In genomic region chr14:60121572-60121971, GRCm38 (mm10) we compare ENCODE assay signal across 18 mouse cellular contexts.
DNase-seq lines count a peak whose midpoint lies in the region; ATAC-seq and TF ChIP-seq lines count a peak whose summit lies in the region.
"Had no signal": no experiment of that assay in that cellular context is flagged by ENCODE, and none has a peak within 500 bp of the region (broad histone marks: within the 10 kb centered on the region; RNA-seq: fewer than 3 reads in every experiment).

No protein-coding gene starts in this region.

- H3K4me3 ChIP-seq in hindbrain, embryonic 13.5 days, result no peak overlapping the region
- no peak overlapping the region for H3K4me3 ChIP-seq in hindbrain, postnatal 0 days (ENCODE audit: low read length)
- H3K4me3 ChIP-seq in midbrain, embryonic 13.5 days (replicated peaks), result no peak overlapping the region
- H3K4me3 ChIP-seq: embryonic facial prominence, embryonic 10.5 days; erythroblast, embryonic 14.5 days; forebrain, embryonic 10.5 days had no signal

- no peaks in the 10 kb centered on the region for H3K36me3 ChIP-seq in hindbrain, embryonic 13.5 days
- no peaks in the 10 kb centered on the region for H3K36me3 ChIP-seq in hindbrain, postnatal 0 days (ENCODE audit: insufficient read depth, low read length)
- no peaks in the 10 kb centered on the region for H3K36me3 ChIP-seq in midbrain, embryonic 13.5 days
- H3K36me3 ChIP-seq: embryonic facial prominence, embryonic 10.5 days; forebrain, embryonic 10.5 days had no signal

- no peak for ATAC-seq in hindbrain, embryonic 13.5 days (ENCODE audit: low FRiP score)
- ATAC-seq in hindbrain, postnatal 0 days, result no peak
- peak; percentile 56; the same call in 1 of the 2 replicates for ATAC-seq in midbrain, embryonic 13.5 days
- ATAC-seq: forebrain, embryonic 16.5 days had no signal

- H3K4me1 ChIP-seq in hindbrain, embryonic 13.5 days (replicated peaks), result no peaks in the 10 kb centered on the region
- no peaks in the 10 kb centered on the region for H3K4me1 ChIP-seq in hindbrain, postnatal 0 days (ENCODE audit: insufficient read depth, low read length)
- H3K4me1 ChIP-seq in midbrain, embryonic 13.5 days (replicated peaks), result peaks cover 8% of the 10 kb centered on the region
- H3K4me1 ChIP-seq: embryonic facial prominence, embryonic 10.5 days had no signal

- no peaks in the 10 kb centered on the region for H3K9me3 ChIP-seq in hindbrain, embryonic 13.5 days
- H3K9me3 ChIP-seq in hindbrain, postnatal 0 days (ENCODE audit: low read length), result no peaks in the 10 kb centered on the region
- H3K9me3 ChIP-seq in midbrain, embryonic 13.5 days, result no peaks in the 10 kb centered on the region
- H3K9me3 ChIP-seq: embryonic facial prominence, embryonic 10.5 days; forebrain, embryonic 10.5 days had no signal

- intact Hi-C loops in heart, postnatal 14 days (cut with DNase I), result no loop called here

- 66% methylated on average over 10 of the region's 10 CpGs for WGBS in hindbrain, embryonic 13.5 days
- 49% methylated on average over 10 of the region's 10 CpGs for WGBS in hindbrain, postnatal 0 days
- 24% methylated on average over 10 of the region's 10 CpGs for WGBS in midbrain, embryonic 13.5 days

- no peaks in the 10 kb centered on the region for H3K27me3 ChIP-seq in hindbrain, embryonic 13.5 days
- no peaks in the 10 kb centered on the region for H3K27me3 ChIP-seq in hindbrain, postnatal 0 days (ENCODE audit: insufficient read depth, low read length)
- H3K27me3 ChIP-seq in midbrain, embryonic 13.5 days, result no peaks in the 10 kb centered on the region

- no peak overlapping the region for H3K27ac ChIP-seq in hindbrain, embryonic 13.5 days
- H3K27ac ChIP-seq in hindbrain, postnatal 0 days, result no peak overlapping the region
- no peak overlapping the region for H3K27ac ChIP-seq in midbrain, embryonic 13.5 days
- H3K27ac ChIP-seq: embryonic facial prominence, embryonic 10.5 days; forebrain, embryonic 10.5 days; hindbrain, embryonic 14.5 days had no signal

- no peak for DNase-seq in hindbrain, postnatal 0 days (ENCODE audit: low spot score)
- peak; percentile 44 for DNase-seq in brain, embryonic 14.5 days (ENCODE audit: low read depth)
- peak; percentile 53 for DNase-seq in retina, postnatal 1 day
- no peak for DNase-seq in heart, postnatal 14 days
- no peak for DNase-seq in frontal cortex, postnatal 14 days (ENCODE audit: low spot score in 2 of 2)
- DNase-seq: adrenal gland, adult 2 months; adrenal gland, postnatal 25 days; cerebellum, adult 2 months; cerebellum, postnatal 10 days; gastrocnemius, postnatal 14 days; heart, postnatal 10 days had no signal

- H3K9ac ChIP-seq in hindbrain, embryonic 13.5 days, result peak overlapping the region; percentile 3; the same call in 1 of the 2 replicates
- no peak overlapping the region for H3K9ac ChIP-seq in hindbrain, postnatal 0 days (replicated peaks; ENCODE audit: low read length)
- H3K9ac ChIP-seq in midbrain, embryonic 13.5 days (replicated peaks), result no peak overlapping the region
- H3K9ac ChIP-seq: hindbrain, embryonic 14.5 days had no signal

- no peak overlapping the region for H3K4me2 ChIP-seq in hindbrain, embryonic 13.5 days
- H3K4me2 ChIP-seq in hindbrain, postnatal 0 days (ENCODE audit: low read depth, low read length), result no peak overlapping the region
- peak overlapping the region; percentile 9; the same call in 1 of the 2 replicates for H3K4me2 ChIP-seq in midbrain, embryonic 13.5 days (replicated peaks)
- H3K4me2 ChIP-seq: hindbrain, embryonic 14.5 days had no signal

- TF ChIP-seq POLR2A in brain, embryonic 14.5 days (IDR thresholded peaks at IDR 0.05; ENCODE audit: borderline replicate concordance, extremely low read depth, insufficient read depth, insufficient read length, poor library complexity, severe bottlenecking), result no peak

- TF ChIP-seq CTCF in hindbrain, postnatal 0 days (IDR thresholded peaks at IDR 0.05; ENCODE audit: low read depth), result no peak
- no peak for TF ChIP-seq CTCF in brain, embryonic 14.5 days (IDR thresholded peaks at IDR 0.05; ENCODE audit: borderline replicate concordance, extremely low read depth, insufficient read depth, insufficient read length)

Comparison
In these comparisons a context has a peak if more than half of its experiments do, and no peak if none do; other contexts are left out.
1. DNase-seq: peak in brain, embryonic 14.5 days (single experiment) and retina, postnatal 1 day (single experiment); none in hindbrain, postnatal 0 days (single experiment), heart, postnatal 14 days (0 of 2) and frontal cortex, postnatal 14 days (0 of 2).